Mouse (Mus musculus) kidney, embryonic 15.5 days (tissue): ENCODE results near the gene Tcp11l1. TPM values are rescaled to one million over a fixed set of nuclear protein-coding genes. Genes with fewer than 3 reads are reported as not detected.

Source experiments
- ATAC-seq: fragments of 200-750 bp; cut with Nextera tagmentation; replicated peaks from 2 replicates; pipeline ENCODE4 v1.8.0; 2017; ENCODE audit warnings: moderate TSS enrichment; ENCODE audit not compliant: low FRiP score
- H3K27ac ChIP-seq: fragments of 300-500 bp; sonication (generic); 2 replicates; pipeline ENCODE4 v1.5.1; 2015; ENCODE audit warnings: mild to moderate bottlenecking, inconsistent platforms
- H3K27me3 ChIP-seq: fragments of 300-500 bp; sonication (generic); 2 replicates; pipeline ENCODE4 v1.6.1; 2015; ENCODE audit warnings: inconsistent platforms
- H3K36me3 ChIP-seq: fragments of 300-500 bp; sonication (generic); 2 replicates; pipeline ENCODE4 v1.6.1; 2015; ENCODE audit warnings: inconsistent platforms
- H3K4me1 ChIP-seq: fragments of 300-500 bp; sonication (generic); 2 replicates; pipeline ENCODE4 v1.6.1; 2015; ENCODE audit warnings: inconsistent platforms
- H3K4me2 ChIP-seq: fragments of 300-500 bp; sonication (generic); 2 replicates; pipeline ENCODE4 v1.6.1; 2015; ENCODE audit warnings: moderate library complexity, mild to moderate bottlenecking, inconsistent platforms
- H3K4me3 ChIP-seq: fragments of 300-500 bp; sonication (generic); replicated peaks from 2 replicates; pipeline ENCODE4 v1.5.1; 2015; ENCODE audit warnings: mild to moderate bottlenecking, inconsistent platforms
- H3K9ac ChIP-seq: fragments of 300-500 bp; sonication (generic); 2 replicates; pipeline ENCODE4 v1.6.1; 2015; ENCODE audit warnings: mild to moderate bottlenecking, inconsistent platforms
- H3K9me3 ChIP-seq: fragments of 300-500 bp; sonication (generic); replicated peaks from 2 replicates; pipeline ENCODE4 v1.6.1; 2016; ENCODE audit warnings: inconsistent platforms
- WGBS: fragments of 180-500 bp; shearing (Covaris S2); methylation state at CpG from one replicate; pipeline ENCODE4 v1.1.7; 2015; ENCODE audit warnings: mixed read lengths; 5-methylcytosine and 5-hydroxymethylcytosine counted together
- polyA plus RNA-seq: library from polyadenylated mRNA; unstranded; fragments of >200 nt; fragmentation: Nextera tagmentation; extraction: Ambion mirVana; gene quantifications from 2 replicates; pipeline ENCODE4 v1.2.1, GENCODE M21; 2015

The Tcp11l1 gene
- polyA plus RNA-seq, 1 experiment from 2014 or later, result 43.3 TPM

DNA sequence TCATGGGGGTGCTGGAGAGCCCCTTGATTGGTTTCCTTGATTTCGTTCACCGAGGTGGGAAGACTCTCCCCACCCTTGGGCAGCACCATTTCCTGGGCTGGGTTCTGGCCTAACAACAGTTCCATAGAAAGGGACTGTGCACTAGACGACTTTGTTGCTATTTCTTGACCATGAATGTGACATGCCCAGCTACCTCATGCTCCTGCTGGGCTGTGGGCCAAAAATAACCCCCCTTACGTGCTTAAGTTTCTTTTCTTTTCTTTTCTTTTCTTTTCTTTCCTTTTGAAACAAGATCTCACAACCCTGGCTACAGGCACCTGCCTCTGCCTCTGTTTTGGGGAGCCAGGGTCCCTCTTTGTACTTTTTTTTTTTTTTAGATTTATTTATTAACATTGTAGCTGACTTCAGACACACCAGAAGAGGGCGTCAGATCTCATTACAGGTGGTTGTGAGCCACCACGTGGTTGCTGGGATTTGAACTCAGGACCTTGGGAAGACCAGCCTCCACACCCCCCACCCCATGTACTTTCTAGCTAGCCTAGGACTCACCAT, 2.1 kb downstream of the Tcp11l1 start:
- ATAC-seq, result no peak
- H3K4me3 ChIP-seq, result no peak overlapping the region
- no peak overlapping the region for H3K27ac ChIP-seq
- H3K36me3 ChIP-seq, result peaks cover 12% of the 10 kb centered on the region; the same call in 1 of the 2 replicates
- H3K9me3 ChIP-seq, result no peaks in the 10 kb centered on the region
- peaks cover 10% of the 10 kb centered on the region; the same call in 1 of the 2 replicates for H3K27me3 ChIP-seq
- peaks cover 30% of the 10 kb centered on the region for H3K4me1 ChIP-seq
- H3K9ac ChIP-seq, result no peak overlapping the region
- no peak overlapping the region for H3K4me2 ChIP-seq
- 58% methylated on average over 6 of the region's 6 CpGs for WGBS

DNA sequence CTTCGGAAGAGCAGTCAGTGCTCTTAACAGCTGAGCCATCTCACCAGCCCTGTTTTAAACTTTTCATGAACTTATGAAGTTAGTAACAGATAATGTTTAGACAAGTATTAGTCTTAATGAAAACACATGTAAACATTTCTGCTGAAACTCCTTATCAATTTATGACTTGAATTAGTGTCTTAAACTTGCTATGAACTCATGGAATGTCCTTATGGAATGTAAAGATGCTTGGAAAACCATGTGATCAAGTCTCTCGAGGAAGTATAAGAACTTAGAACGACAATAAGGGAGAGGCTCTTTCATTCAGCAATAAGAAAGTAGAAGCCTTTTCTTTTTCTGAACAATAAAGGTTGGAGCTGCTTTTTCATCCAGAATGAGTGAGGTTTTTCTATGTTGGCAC, 7.6 kb downstream of the Tcp11l1 start:
- H3K4me1 ChIP-seq, result no peaks in the 10 kb centered on the region
- H3K36me3 ChIP-seq, result peaks cover 13% of the 10 kb centered on the region; the same call in 1 of the 2 replicates
- no peak overlapping the region for H3K4me3 ChIP-seq
- H3K27me3 ChIP-seq, result no peaks in the 10 kb centered on the region
- H3K9me3 ChIP-seq, result no peaks in the 10 kb centered on the region
- H3K27ac ChIP-seq, result no peak overlapping the region
- WGBS, result 73% methylated on average over 3 of the region's 3 CpGs
- ATAC-seq, result no peak
- no peak overlapping the region for H3K4me2 ChIP-seq
- no peak overlapping the region for H3K9ac ChIP-seq

DNA sequence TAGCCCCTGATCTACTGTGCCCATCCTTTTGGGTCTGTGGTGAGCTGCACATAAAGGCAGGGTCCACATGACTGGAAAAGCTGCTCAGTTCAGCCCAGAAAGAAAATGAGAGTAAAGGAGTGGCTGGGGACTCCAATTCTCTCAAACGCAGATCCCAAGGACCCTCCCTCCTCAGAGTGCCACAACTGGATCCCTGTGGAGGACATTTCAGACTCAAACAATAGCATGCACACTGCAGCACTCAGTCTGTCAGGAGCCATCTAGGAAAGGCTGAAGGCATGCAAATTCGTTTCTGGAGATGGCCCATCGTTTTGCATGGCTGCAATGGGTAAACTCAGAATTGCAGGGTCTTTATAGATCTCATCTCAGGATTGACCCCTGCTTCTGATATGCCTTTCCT, 8.8 kb downstream of the Tcp11l1 start:
- Histone ChIP-seq H3K36me3 (peaks cover 13% of the 10 kb centered on the region; the same call in 1 of the 2 replicates), H3K27ac (no peak overlapping the region), H3K27me3 (no peaks in the 10 kb centered on the region), H3K4me2 (no peak overlapping the region), H3K4me3 (no peak overlapping the region), H3K4me1 (no peaks in the 10 kb centered on the region), H3K9ac (no peak overlapping the region), H3K9me3 (no peaks in the 10 kb centered on the region)
- WGBS, result 72% methylated on average over 3 of the region's 3 CpGs
- ATAC-seq, result no peak

DNA sequence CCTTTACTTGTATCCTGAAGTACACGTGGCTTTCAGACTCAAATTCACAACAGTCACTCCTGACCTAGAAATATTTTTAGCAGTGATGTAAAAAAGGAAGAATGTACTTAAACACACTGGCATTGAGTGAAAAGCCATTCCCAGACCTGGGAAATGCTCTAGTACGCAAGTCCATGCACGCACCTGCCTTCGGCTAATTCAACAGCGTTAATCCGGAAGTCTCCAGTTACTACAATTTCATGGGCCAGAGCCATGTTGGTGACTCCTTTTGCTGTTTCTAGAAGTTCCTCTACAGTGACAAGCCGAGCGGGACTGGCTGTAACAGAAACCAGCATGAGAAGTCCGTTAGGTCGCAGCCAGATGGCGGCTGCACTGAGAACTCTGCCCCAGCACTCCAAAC, 12.3 kb downstream of the Tcp11l1 start:
- no peak overlapping the region for H3K9ac ChIP-seq
- peaks cover 5% of the 10 kb centered on the region; the same call in 1 of the 2 replicates for H3K36me3 ChIP-seq
- H3K4me2 ChIP-seq, result no peak overlapping the region
- no peaks in the 10 kb centered on the region for H3K27me3 ChIP-seq
- no peak overlapping the region for H3K4me3 ChIP-seq
- H3K4me1 ChIP-seq, result no peaks in the 10 kb centered on the region
- 80% methylated on average over 11 of the region's 11 CpGs for WGBS
- H3K27ac ChIP-seq, result no peak overlapping the region
- ATAC-seq, result no peak
- no peaks in the 10 kb centered on the region for H3K9me3 ChIP-seq

DNA sequence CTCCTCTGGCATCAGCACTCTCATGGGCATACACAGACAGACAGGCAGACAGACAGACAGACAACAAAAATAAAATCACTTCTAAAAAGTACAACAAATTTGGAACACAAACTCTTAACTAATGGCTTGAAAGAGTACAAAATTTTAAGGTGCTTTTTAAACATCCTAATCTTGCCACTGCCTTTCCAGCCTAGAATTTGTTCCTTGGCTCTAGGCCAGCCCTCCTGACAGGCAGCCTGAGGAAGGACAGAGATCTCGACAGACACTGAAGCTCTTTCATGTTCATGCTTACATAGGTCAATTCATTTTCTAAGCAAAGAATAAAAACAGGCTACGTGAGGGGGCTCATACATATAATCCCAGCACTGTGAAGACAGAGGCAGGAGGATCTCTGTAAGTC, 19.4 kb downstream of the Tcp11l1 start:
- no peak overlapping the region for H3K4me3 ChIP-seq
- H3K36me3 ChIP-seq, result peaks cover 4% of the 10 kb centered on the region; the same call in 1 of the 2 replicates
- H3K27me3 ChIP-seq, result no peaks in the 10 kb centered on the region
- H3K27ac ChIP-seq, result no peak overlapping the region
- no peaks in the 10 kb centered on the region for H3K9me3 ChIP-seq
- H3K9ac ChIP-seq, result no peak overlapping the region
- no peak overlapping the region for H3K4me2 ChIP-seq
- ATAC-seq, result no peak
- WGBS, result 61% methylated on average over 2 of the region's 2 CpGs
- no peaks in the 10 kb centered on the region for H3K4me1 ChIP-seq

DNA sequence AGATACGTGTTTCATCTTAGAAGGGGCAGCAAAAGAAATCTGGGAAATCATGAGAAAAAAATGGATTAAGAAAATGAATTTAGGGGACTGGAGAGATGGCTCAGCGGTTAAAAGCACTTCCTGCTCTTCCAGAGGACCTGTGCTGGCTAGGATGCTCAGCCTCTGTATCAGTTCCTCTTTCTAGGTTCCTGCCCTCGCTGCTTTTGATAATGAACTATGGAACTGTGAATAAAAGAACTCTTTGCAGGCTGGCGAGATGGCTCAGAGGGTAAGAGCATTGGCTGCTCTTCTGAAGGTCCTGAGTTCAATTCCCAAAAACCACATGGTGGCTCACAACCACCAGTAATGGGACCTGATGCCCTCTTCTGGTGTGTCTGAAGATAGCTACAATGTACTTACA, 21.2 kb downstream of the Tcp11l1 start:
- H3K36me3 ChIP-seq, result no peaks in the 10 kb centered on the region
- H3K4me3 ChIP-seq, result no peak overlapping the region
- no peaks in the 10 kb centered on the region for H3K9me3 ChIP-seq
- 84% methylated on average over 4 of the region's 4 CpGs for WGBS
- no peaks in the 10 kb centered on the region for H3K27me3 ChIP-seq
- no peaks in the 10 kb centered on the region for H3K4me1 ChIP-seq
- no peak overlapping the region for H3K27ac ChIP-seq
- no peak overlapping the region for H3K4me2 ChIP-seq
- H3K9ac ChIP-seq, result no peak overlapping the region
- no peak for ATAC-seq

DNA sequence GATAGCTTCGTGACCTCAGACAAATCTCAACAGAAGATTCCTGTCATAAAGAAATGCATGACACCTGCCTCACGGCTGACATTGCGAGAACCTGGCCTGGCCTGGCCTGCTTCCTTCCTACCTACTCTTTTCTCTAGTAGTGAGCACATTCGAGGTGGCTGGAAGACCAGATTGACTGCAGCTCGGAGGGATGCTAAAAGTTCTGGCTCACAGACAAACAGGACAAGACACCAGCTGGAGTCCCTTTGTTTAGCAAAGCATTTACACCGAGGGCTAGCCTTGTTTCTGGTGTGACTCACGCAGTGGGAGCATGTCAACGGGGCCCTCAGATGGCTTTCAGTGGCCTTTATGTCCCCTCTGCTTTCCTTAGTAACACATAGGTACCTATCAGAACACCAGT, 23.2 kb downstream of the Tcp11l1 start:
- no peak overlapping the region for H3K9ac ChIP-seq
- H3K27me3 ChIP-seq, result no peaks in the 10 kb centered on the region
- no peaks in the 10 kb centered on the region for H3K4me1 ChIP-seq
- H3K27ac ChIP-seq, result no peak overlapping the region
- no peaks in the 10 kb centered on the region for H3K9me3 ChIP-seq
- WGBS, result 85% methylated on average over 8 of the region's 8 CpGs
- H3K4me2 ChIP-seq, result no peak overlapping the region
- no peak overlapping the region for H3K4me3 ChIP-seq
- ATAC-seq, result no peak
- H3K36me3 ChIP-seq, result peaks cover 4% of the 10 kb centered on the region

DNA sequence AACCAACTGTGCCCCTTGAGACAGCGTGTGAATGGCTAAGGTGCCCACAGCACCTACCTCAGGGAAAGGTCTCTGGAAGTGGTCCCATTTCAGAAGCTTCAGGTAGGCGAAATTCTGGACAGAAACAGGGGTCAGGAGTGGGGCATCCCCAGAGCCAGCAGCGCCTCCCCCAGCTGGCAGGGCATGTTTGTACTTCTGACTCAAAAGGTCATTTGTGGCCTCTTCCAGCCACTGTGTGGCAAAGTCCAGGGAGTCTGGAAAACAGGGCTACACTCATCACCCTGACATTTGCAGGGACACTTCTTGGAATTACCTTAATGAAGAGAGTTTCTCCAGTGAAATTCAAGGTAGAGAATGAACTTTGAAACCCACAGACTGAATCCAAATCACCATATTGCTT, 23.6 kb downstream of the Tcp11l1 start:
- Histone ChIP-seq H3K4me3 (no peak overlapping the region), H3K9ac (no peak overlapping the region), H3K4me2 (no peak overlapping the region), H3K9me3 (no peaks in the 10 kb centered on the region), H3K36me3 (peaks cover 8% of the 10 kb centered on the region), H3K27ac (no peak overlapping the region), H3K4me1 (no peaks in the 10 kb centered on the region), H3K27me3 (no peaks in the 10 kb centered on the region)
- ATAC-seq, result no peak
- 75% methylated on average over 3 of the region's 3 CpGs for WGBS

DNA sequence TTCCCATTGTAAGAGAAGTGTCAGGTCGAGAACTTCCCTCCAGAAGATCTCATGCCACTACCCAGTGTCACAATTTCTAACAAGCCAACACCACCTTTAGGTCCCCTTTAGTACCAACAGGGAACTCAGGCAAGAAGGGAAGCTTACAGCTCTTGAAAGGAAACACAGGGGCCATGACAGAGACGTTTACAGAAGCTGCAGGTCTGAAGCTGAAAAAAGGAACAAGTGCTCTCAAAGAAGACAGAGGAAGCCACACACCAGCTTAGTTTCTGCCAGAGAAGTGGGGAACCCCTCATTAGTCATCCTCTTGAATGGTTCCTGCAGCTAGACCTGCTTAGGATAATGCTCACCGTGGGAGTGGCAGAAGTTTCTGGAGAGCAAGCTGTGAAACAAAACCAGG, 24.7 kb downstream of the Tcp11l1 start:
- Histone ChIP-seq H3K9ac (no peak overlapping the region), H3K36me3 (peaks cover 14% of the 10 kb centered on the region), H3K4me2 (no peak overlapping the region), H3K9me3 (no peaks in the 10 kb centered on the region), H3K4me3 (no peak overlapping the region), H3K4me1 (no peaks in the 10 kb centered on the region), H3K27ac (no peak overlapping the region), H3K27me3 (no peaks in the 10 kb centered on the region)
- 75% methylated on average over 3 of the region's 3 CpGs for WGBS
- ATAC-seq, result no peak

DNA sequence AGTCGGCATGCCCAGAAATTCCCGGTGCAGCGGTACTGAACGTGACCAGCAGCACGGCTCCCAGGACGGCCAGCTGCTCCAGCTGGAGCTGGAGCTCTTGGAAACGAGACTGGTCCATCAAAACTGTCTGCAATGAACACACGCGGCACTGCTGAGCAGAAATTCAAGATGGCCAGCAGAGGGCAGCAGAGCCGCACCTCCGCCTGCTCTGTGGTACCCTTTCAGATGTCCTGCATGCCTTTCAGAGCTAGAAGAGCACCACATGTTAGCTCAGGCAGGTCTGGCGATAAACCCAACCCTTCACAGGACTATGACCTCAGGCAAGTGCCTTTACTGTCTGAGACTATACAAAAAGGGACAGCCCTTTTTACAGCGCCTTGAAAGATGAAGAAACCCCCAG, 26.6 kb downstream of the Tcp11l1 start:
- Histone ChIP-seq H3K9me3 (no peaks in the 10 kb centered on the region), H3K4me3 (no peak overlapping the region), H3K36me3 (peaks cover 17% of the 10 kb centered on the region), H3K27ac (no peak overlapping the region), H3K4me2 (no peak overlapping the region), H3K9ac (no peak overlapping the region), H3K4me1 (no peaks in the 10 kb centered on the region), H3K27me3 (no peaks in the 10 kb centered on the region)
- peak; percentile 88 for ATAC-seq
- WGBS, result 9% methylated on average over 13 of the region's 13 CpGs

DNA sequence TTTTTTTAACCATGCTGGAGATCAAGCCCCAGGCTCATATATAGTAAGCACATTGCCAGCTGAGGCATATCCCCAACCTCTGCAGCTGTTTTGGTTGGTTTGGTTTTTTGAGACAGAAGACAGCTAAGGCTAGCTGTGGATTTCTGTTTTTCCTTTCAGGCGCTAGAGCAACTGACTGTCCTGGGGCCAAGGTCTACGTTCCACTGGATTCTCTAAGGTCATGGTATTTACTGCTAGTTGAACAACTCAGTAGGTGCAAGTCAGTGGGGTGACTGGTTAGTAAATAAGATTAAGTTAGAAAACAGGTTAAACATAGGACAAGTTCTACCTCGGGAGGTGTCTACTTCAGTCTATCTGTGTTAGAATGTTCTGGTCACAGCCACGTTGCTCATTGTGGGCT, 27.2 kb downstream of the Tcp11l1 start:
- no peaks in the 10 kb centered on the region for H3K27me3 ChIP-seq

DNA sequence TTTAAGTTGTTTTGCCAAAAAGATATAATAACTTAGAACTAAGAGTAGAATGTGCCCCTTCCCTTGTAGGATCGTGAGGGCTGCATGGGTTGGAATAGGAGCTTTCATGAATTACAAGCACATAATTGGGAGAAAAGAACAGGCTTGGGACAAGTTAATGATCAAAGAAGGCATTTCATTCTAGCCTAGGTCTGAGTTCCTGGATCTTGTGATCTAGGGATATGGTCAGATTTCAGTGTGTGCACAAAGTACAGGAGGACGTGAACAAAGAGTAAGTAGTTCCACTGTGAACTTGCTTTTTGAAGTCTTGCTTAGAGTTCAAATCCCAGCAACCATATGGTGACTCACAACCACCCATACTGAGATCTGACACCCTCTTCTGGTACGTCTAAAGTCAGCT, 34.6 kb downstream of the Tcp11l1 start:
- Histone ChIP-seq H3K4me1 (no peaks in the 10 kb centered on the region), H3K9me3 (no peaks in the 10 kb centered on the region), H3K4me2 (no peak overlapping the region), H3K36me3 (peaks cover 3% of the 10 kb centered on the region; the same call in 1 of the 2 replicates), H3K27ac (no peak overlapping the region), H3K27me3 (no peaks in the 10 kb centered on the region), H3K9ac (no peak overlapping the region), H3K4me3 (no peak overlapping the region)
- no peak for ATAC-seq
- 81% methylated on average over 3 of the region's 3 CpGs for whole genome bisulfite sequencing

More for the DNA sequence above, 27.2 kb downstream of the Tcp11l1 start:
- Histone ChIP-seq H3K27ac (no peak overlapping the region), H3K9me3 (no peaks in the 10 kb centered on the region), H3K36me3 (peaks cover 17% of the 10 kb centered on the region), H3K4me2 (no peak overlapping the region), H3K4me3 (no peak overlapping the region), H3K4me1 (no peaks in the 10 kb centered on the region), H3K9ac (no peak overlapping the region)
- no peak for ATAC-seq
- 91% methylated on average over 4 of the region's 4 CpGs for WGBS

DNA sequence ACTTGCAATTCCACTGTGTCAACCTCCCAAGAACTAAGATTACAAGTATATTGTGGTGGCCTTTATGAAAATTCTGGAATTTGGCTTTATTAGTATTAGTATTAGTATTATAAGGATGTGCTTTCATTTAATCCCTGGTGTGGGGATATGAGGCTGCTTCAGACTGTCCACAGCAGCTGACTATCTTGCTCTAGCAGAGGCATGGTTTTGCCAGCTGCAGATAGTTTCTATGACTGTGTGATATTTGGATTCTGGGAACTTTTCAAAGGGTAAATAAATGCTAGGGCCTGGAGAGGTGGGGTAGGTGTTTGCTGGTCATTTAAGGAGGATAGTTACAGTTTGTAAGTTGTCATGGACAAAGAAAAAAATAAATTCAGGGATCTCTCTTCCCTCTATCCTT, 40.2 kb downstream of the Tcp11l1 start:
- H3K36me3 ChIP-seq, result peaks cover 3% of the 10 kb centered on the region; the same call in 1 of the 2 replicates

More for the DNA sequence above, 40.2 kb downstream of the Tcp11l1 start:
- H3K9ac ChIP-seq, result no peak overlapping the region
- ATAC-seq, result no peak
- no peaks in the 10 kb centered on the region for H3K9me3 ChIP-seq
- H3K4me3 ChIP-seq, result no peak overlapping the region
- H3K4me2 ChIP-seq, result no peak overlapping the region
- H3K27me3 ChIP-seq, result no peaks in the 10 kb centered on the region
- no peaks in the 10 kb centered on the region for H3K4me1 ChIP-seq
- no peak overlapping the region for H3K27ac ChIP-seq
